Mouse (Mus musculus): ENCODE measurements at regions not wholly inside any gene's neighbourhood (a gene's known extent, or its start where the extent isn't known, plus 50 kb on each side); places are given as distances from the start of the nearest gene placed in this dataset.
A peak's percentile ranks its signal among the peaks of the same experiment; 100 is the strongest.

GRCm38 (mm10) chr14:72899630-72900029 is 149.3 kb downstream of the Cysltr2 start:
- H3K27me3 ChIP-seq (ENCODE audit: insufficient read depth, low read length): no peaks in the 10 kb centered on the region
- TF ChIP-seq EP300 (IDR thresholded peaks at IDR 0.05; ENCODE audit: low read depth) (no peak), CTCF (IDR thresholded peaks at IDR 0.05; ENCODE audit: low read depth) (no peak)
- H3K36me3 ChIP-seq (replicated peaks; ENCODE audit: insufficient read depth, low read length): no peaks in the 10 kb centered on the region
- H3K4me1 ChIP-seq (ENCODE audit: insufficient read depth): no peaks in the 10 kb centered on the region
- no peak overlapping the region for H3K4me3 ChIP-seq (ENCODE audit: low read depth, low read length)
- H3K9me3 ChIP-seq (ENCODE audit: low read length): no peaks in the 10 kb centered on the region
- DNase-seq (no peak), ATAC-seq (no peak)
- no peak overlapping the region for H3K9ac ChIP-seq (replicated peaks)
- H3K4me2 ChIP-seq (ENCODE audit: low read depth, low read length): no peak overlapping the region
- WGBS (ENCODE audit: insufficient replicate concordance): 79% methylated on average over 4 of the region's 4 CpGs
- H3K27ac ChIP-seq (ENCODE audit: low read depth): no peak overlapping the region

- TF ChIP-seq EP300 (IDR thresholded peaks at IDR 0.05; ENCODE audit: low read depth) (no peak), CTCF (IDR thresholded peaks at IDR 0.05; ENCODE audit: low read depth) (no peak)
- Histone ChIP-seq H3K9ac (replicated peaks) (no peak overlapping the region), H3K9me3 (ENCODE audit: low read length) (no peaks in the 10 kb centered on the region), H3K4me1 (ENCODE audit: insufficient read depth) (peaks cover 4% of the 10 kb centered on the region; the same call in 1 of the 2 replicates), H3K4me3 (ENCODE audit: low read depth, low read length) (no peak overlapping the region), H3K36me3 (replicated peaks; ENCODE audit: insufficient read depth, low read length) (no peaks in the 10 kb centered on the region), H3K27me3 (ENCODE audit: insufficient read depth, low read length) (no peaks in the 10 kb centered on the region), H3K27ac (ENCODE audit: low read depth) (no peak overlapping the region), H3K4me2 (ENCODE audit: low read depth, low read length) (no peak overlapping the region)
- 66% methylated on average over 2 of the region's 2 CpGs for WGBS (ENCODE audit: insufficient replicate concordance)
- DNase-seq (no peak), ATAC-seq (no peak)
Measured at GRCm38 (mm10) chr14:72892316-72892715, 156.6 kb downstream of the Cysltr2 start.

- H3K4me1 ChIP-seq (ENCODE audit: insufficient read depth): peaks cover 4% of the 10 kb centered on the region; the same call in 1 of the 2 replicates
- no peak overlapping the region for H3K4me2 ChIP-seq (ENCODE audit: low read depth, low read length)
- no peak overlapping the region for H3K27ac ChIP-seq (ENCODE audit: low read depth)
- H3K36me3 ChIP-seq (replicated peaks; ENCODE audit: insufficient read depth, low read length): no peaks in the 10 kb centered on the region
- WGBS (ENCODE audit: insufficient replicate concordance): 43% methylated on average over 5 of the region's 5 CpGs
- ATAC-seq (no peak), DNase-seq (no peak)
- no peak overlapping the region for H3K4me3 ChIP-seq (ENCODE audit: low read depth, low read length)
- H3K9ac ChIP-seq (replicated peaks): no peak overlapping the region
- H3K27me3 ChIP-seq (ENCODE audit: insufficient read depth, low read length): no peaks in the 10 kb centered on the region
- no peaks in the 10 kb centered on the region for H3K9me3 ChIP-seq (ENCODE audit: low read length)
- no peak for TF ChIP-seq EP300 (IDR thresholded peaks at IDR 0.05; ENCODE audit: low read depth)
- no peak for TF ChIP-seq CTCF (IDR thresholded peaks at IDR 0.05; ENCODE audit: low read depth)
Measured at GRCm38 (mm10) chr14:72889663-72890062, 159.3 kb downstream of the Cysltr2 start.

GRCm38 (mm10) chr14:72887470-72888071 is 161.3 kb downstream of the Cysltr2 start:
- Histone ChIP-seq H3K9ac (replicated peaks) (no peak overlapping the region), H3K27ac (ENCODE audit: low read depth) (no peak overlapping the region), H3K9me3 (ENCODE audit: low read length) (no peaks in the 10 kb centered on the region), H3K4me2 (ENCODE audit: low read depth, low read length) (peak overlapping the region; percentile 55), H3K36me3 (replicated peaks; ENCODE audit: insufficient read depth, low read length) (no peaks in the 10 kb centered on the region), H3K4me3 (ENCODE audit: low read depth, low read length) (no peak overlapping the region), H3K4me1 (ENCODE audit: insufficient read depth) (peaks cover 4% of the 10 kb centered on the region; the same call in 1 of the 2 replicates), H3K27me3 (ENCODE audit: insufficient read depth, low read length) (no peaks in the 10 kb centered on the region)
- DNase-seq: no peak
- ATAC-seq: no peak
- TF ChIP-seq EP300 (IDR thresholded peaks at IDR 0.05; ENCODE audit: low read depth) (no peak), CTCF (IDR thresholded peaks at IDR 0.05; ENCODE audit: low read depth) (no peak)
- 14% methylated on average over 14 of the region's 14 CpGs for WGBS (ENCODE audit: insufficient replicate concordance)

- no peak for DNase-seq
- H3K27ac ChIP-seq (ENCODE audit: low read depth): no peak overlapping the region
- H3K4me2 ChIP-seq (ENCODE audit: low read depth, low read length): peak overlapping the region; percentile 32; the same call in 1 of the 2 replicates
- no peaks in the 10 kb centered on the region for H3K9me3 ChIP-seq (ENCODE audit: low read length)
- WGBS (ENCODE audit: insufficient replicate concordance): 34% methylated on average over 12 of the region's 12 CpGs
- H3K27me3 ChIP-seq (ENCODE audit: insufficient read depth, low read length): no peaks in the 10 kb centered on the region
- no peak for TF ChIP-seq EP300 (IDR thresholded peaks at IDR 0.05; ENCODE audit: low read depth)
- no peak for TF ChIP-seq CTCF (IDR thresholded peaks at IDR 0.05; ENCODE audit: low read depth)
- H3K4me3 ChIP-seq (ENCODE audit: low read depth, low read length): no peak overlapping the region
- H3K36me3 ChIP-seq (replicated peaks; ENCODE audit: insufficient read depth, low read length): no peaks in the 10 kb centered on the region
- H3K9ac ChIP-seq (replicated peaks): no peak overlapping the region
- ATAC-seq: peak; percentile 51; the same call in 1 of the 2 replicates
- peaks cover 4% of the 10 kb centered on the region; the same call in 1 of the 2 replicates for H3K4me1 ChIP-seq (ENCODE audit: insufficient read depth)
Measured at GRCm38 (mm10) chr14:72886935-72887369, 162.0 kb downstream of the Cysltr2 start.

- Histone ChIP-seq H3K27ac (ENCODE audit: low read depth) (no peak overlapping the region), H3K9ac (replicated peaks) (no peak overlapping the region), H3K27me3 (ENCODE audit: insufficient read depth, low read length) (no peaks in the 10 kb centered on the region), H3K9me3 (ENCODE audit: low read length) (no peaks in the 10 kb centered on the region), H3K4me3 (ENCODE audit: low read depth, low read length) (no peak overlapping the region), H3K36me3 (replicated peaks; ENCODE audit: insufficient read depth, low read length) (no peaks in the 10 kb centered on the region), H3K4me2 (ENCODE audit: low read depth, low read length) (no peak overlapping the region), H3K4me1 (ENCODE audit: insufficient read depth) (peaks cover 4% of the 10 kb centered on the region; the same call in 1 of the 2 replicates)
- TF ChIP-seq CTCF (IDR thresholded peaks at IDR 0.05; ENCODE audit: low read depth) (no peak), EP300 (IDR thresholded peaks at IDR 0.05; ENCODE audit: low read depth) (no peak)
- DNase-seq (no peak), ATAC-seq (no peak)
- 81% methylated on average over 4 of the region's 4 CpGs for WGBS (ENCODE audit: insufficient replicate concordance)
Measured at GRCm38 (mm10) chr14:72885824-72886223, 163.1 kb downstream of the Cysltr2 start.

Data from liver, postnatal 0 days (tissue).